Mouse (Mus musculus) stomach, embryonic 16.5 days (tissue): ENCODE results near the gene Tacc3. TPM values are rescaled to one million over a fixed set of nuclear protein-coding genes. Genes with fewer than 3 reads are reported as not detected.

ENCODE experiments used
- ATAC-seq: fragments of 200-750 bp; cut with Nextera tagmentation; 2 replicates; pipeline ENCODE4 v1.8.0; 2017; ENCODE audit warnings: moderate number of reproducible peaks, moderate TSS enrichment; ENCODE audit not compliant: insufficient read depth, low FRiP score
- H3K27ac ChIP-seq: fragments of 300-500 bp; sonication (generic); 2 replicates; pipeline ENCODE4 v1.5.1; 2014; ENCODE audit warnings: low read length
- H3K27me3 ChIP-seq: fragments of 300-500 bp; sonication (generic); 2 replicates; pipeline ENCODE4 v1.6.1; 2014; ENCODE audit warnings: low read length, control low read depth, mixed read lengths; ENCODE audit not compliant: control insufficient read depth, insufficient read depth
- H3K36me3 ChIP-seq: fragments of 300-500 bp; sonication (generic); 2 replicates; pipeline ENCODE4 v1.6.1; 2014; ENCODE audit warnings: low read length; ENCODE audit not compliant: control insufficient read depth, insufficient read depth
- H3K4me1 ChIP-seq: fragments of 300-500 bp; sonication (generic); 2 replicates; pipeline ENCODE4 v1.6.1; 2014; ENCODE audit warnings: low read length, control low read depth, mixed read lengths; ENCODE audit not compliant: control insufficient read depth, insufficient read depth
- H3K4me2 ChIP-seq: fragments of 300-500 bp; sonication (generic); 2 replicates; pipeline ENCODE4 v1.6.1; 2014; ENCODE audit warnings: low read depth, low read length, mixed read lengths
- H3K4me3 ChIP-seq: fragments of 300-500 bp; sonication (generic); replicated peaks from 2 replicates; pipeline ENCODE4 v1.5.1; 2014; ENCODE audit warnings: mild to moderate bottlenecking, low read length
- H3K9ac ChIP-seq: fragments of 300-500 bp; sonication (generic); 2 replicates; pipeline ENCODE4 v1.6.1; 2014; ENCODE audit warnings: low read length
- H3K9me3 ChIP-seq: fragments of 300-500 bp; sonication (generic); replicated peaks from 2 replicates; pipeline ENCODE4 v1.6.1; 2016; ENCODE audit warnings: low read length, control low read depth; ENCODE audit not compliant: control insufficient read depth
- WGBS: fragments of 180-500 bp; shearing (Covaris S2); extraction: QIAGEN DNeasy Blood & Tissue Kit; methylation state at CpG from one replicate; pipeline ENCODE4 v1.1.7; 2014; 5-methylcytosine and 5-hydroxymethylcytosine counted together
- polyA plus RNA-seq: library from polyadenylated mRNA; unstranded; fragments of >200 nt; fragmentation: Nextera tagmentation; extraction: Ambion mirVana; gene quantifications from 2 replicates; pipeline ENCODE4 v1.2.1, GENCODE M21; 2015

The Tacc3 gene
- polyA plus RNA-seq, 1 experiment from 2014 or later = 145 TPM

DNA sequence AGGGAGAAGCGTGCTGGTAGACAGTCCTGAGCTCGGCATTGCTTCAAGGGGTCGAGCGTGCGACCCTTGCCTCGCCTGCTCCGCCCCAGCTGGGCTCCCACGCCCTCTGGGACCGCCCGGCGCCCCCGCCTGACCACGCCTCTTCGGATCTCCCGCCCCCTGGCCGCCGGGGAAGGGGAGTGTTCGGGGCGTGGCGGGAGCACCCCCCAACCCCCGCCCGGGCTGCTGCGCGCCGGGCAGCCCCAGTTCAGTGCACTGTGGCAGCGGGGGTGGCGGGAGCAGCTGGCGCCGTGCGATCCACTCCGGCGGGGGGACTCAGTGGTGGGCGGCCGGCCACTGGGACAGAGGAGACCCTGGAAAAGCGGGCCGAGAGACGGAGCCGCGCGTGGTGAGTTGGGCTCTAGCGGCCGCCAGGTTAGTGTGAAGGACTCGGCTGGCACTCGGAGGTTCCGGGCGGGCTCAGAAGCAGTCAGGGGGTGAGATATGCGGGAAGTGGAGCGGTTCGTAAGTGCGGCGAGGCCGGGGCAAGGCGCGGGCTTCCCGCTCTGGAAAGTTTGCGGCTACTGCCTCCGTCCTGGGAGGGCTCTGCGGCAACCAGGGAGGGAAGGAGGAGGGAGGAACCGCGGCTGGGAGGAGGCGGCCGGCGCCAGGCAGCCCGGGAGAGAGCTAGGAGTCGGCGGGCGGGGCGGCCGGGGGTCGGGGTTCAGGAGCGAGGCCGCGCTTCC lies 63.8 kb downstream of the Tacc3 start, which contains the start of gene Fgfr3:
TSS of gene Fgfr3 (plus strand) at position 134 of the 725 bp plus-strand sequence.
- H3K27me3 ChIP-seq = 0 out of 2 replicates have a peak, but pooled peaks cover 6% of the 10 kb centered on the region
- H3K27ac ChIP-seq = peak within 1 kb of the TSS; percentile 83
- peak within 1 kb of the TSS; percentile 94 for H3K4me2 ChIP-seq
- H3K36me3 ChIP-seq = no peaks in the 10 kb centered on the region
- H3K4me3 ChIP-seq = peak within 1 kb of the TSS; percentile 58
- under 1% methylated on average over 62 of the region's 73 CpGs for WGBS
- peak within 1 kb of the TSS; percentile 77 for H3K9ac ChIP-seq
- peak; percentile 89 for ATAC-seq
- peaks cover 25% of the 10 kb centered on the region for H3K4me1 ChIP-seq
- H3K9me3 ChIP-seq = no peaks in the 10 kb centered on the region

DNA sequence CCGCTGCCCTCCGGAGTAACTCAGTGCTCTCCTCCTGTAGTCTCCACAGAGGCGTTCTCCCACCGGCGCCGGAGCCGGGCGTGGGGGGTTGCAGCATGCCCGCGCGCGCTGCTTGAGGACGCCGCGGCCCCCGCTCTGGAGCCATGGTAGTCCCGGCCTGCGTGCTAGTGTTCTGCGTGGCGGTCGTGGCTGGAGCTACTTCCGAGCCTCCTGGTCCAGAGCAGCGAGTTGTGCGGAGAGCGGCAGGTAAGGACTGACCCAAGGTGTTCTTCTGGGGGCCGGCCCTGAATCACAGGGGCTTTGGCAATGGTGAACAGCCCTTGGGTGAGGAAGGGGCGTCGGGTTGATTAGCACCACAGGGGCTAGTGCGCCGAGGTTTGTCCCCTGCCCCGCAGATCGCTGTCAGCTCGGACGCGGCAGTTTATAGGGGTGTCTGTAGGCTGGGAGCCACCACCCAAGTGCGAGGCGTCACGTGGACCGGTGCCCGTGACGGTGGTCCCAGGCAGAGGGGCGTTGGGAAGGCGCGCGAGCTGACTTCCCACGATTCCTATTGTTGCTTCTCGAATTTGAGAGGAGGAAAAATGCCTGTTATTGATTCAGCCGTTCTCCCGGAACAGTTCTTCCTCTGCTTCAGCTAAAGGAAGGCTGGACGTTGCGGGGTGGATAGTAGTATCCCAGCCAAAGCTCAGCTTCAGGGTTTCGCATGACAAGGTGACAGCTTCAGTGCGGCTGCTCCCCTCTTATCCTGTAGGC lies 64.5 kb downstream of the Tacc3 start:
- Histone ChIP-seq H3K27me3 (0 out of 2 replicates have a peak, but pooled peaks cover 6% of the 10 kb centered on the region), H3K4me1 (peaks cover 21% of the 10 kb centered on the region), H3K36me3 (no peaks in the 10 kb centered on the region), H3K27ac (peak overlapping the region; percentile 83), H3K4me3 (peak overlapping the region; percentile 58), H3K9me3 (no peaks in the 10 kb centered on the region), H3K9ac (peak overlapping the region; percentile 77), H3K4me2 (peak overlapping the region; percentile 94)
- ATAC-seq = no peak
- under 1% methylated on average over 53 of the region's 53 CpGs for WGBS

DNA sequence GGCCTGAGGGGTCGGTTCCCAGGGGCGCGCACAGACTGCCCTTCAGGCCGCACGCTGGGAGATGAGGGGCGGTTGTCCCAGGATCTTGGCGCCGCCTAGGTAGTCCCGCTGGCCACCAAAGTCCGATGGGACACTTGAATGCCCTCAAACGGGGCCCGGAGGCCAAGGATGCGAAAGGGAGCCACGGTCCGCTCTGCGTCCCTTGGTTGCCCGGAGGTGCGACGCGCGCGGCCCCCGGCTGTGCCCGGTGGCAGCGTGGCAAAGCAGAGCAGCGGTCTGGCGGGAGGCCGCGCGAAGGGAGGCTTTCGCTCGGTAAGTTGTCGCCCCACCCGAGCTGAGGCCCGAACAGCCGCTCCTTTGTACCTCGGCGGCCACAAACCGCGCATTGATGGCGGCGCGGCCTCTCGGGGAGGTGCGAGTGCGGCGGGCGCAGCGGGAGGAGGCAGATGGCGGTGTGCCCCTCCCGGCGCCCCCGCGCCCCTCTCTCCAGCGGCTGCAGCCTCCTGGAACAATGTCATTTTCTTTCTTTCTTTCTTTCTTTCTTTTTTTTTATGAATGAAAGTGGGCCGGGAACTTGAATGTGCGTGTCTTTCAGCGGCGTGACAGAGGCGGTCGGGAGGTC lies 65.2 kb downstream of the Tacc3 start:
- under 1% methylated on average over 60 of the region's 61 CpGs for WGBS
- H3K27me3 ChIP-seq = 0 out of 2 replicates have a peak, but pooled peaks cover 6% of the 10 kb centered on the region
- peaks cover 21% of the 10 kb centered on the region for H3K4me1 ChIP-seq
- no peaks in the 10 kb centered on the region for H3K36me3 ChIP-seq
- peak overlapping the region; percentile 77 for H3K9ac ChIP-seq
- ATAC-seq = no peak
- peak overlapping the region; percentile 94 for H3K4me2 ChIP-seq
- H3K9me3 ChIP-seq = no peaks in the 10 kb centered on the region
- peak overlapping the region; percentile 38 for H3K27ac ChIP-seq
- peak overlapping the region; percentile 58 for H3K4me3 ChIP-seq

GRCm38 (mm10) chr5:33723641-33724465 lies 65.9 kb downstream of the Tacc3 start:
- peak overlapping the region; percentile 38 for H3K27ac ChIP-seq
- H3K4me1 ChIP-seq = peaks cover 21% of the 10 kb centered on the region
- peak overlapping the region; percentile 77 for H3K9ac ChIP-seq
- H3K4me2 ChIP-seq = peak overlapping the region; percentile 94
- peak overlapping the region; percentile 58 for H3K4me3 ChIP-seq
- 17% methylated on average over 36 of the region's 36 CpGs for WGBS
- H3K27me3 ChIP-seq = 0 out of 2 replicates have a peak, but pooled peaks cover 6% of the 10 kb centered on the region
- ATAC-seq = no peak
- no peaks in the 10 kb centered on the region for H3K36me3 ChIP-seq
- no peaks in the 10 kb centered on the region for H3K9me3 ChIP-seq

DNA sequence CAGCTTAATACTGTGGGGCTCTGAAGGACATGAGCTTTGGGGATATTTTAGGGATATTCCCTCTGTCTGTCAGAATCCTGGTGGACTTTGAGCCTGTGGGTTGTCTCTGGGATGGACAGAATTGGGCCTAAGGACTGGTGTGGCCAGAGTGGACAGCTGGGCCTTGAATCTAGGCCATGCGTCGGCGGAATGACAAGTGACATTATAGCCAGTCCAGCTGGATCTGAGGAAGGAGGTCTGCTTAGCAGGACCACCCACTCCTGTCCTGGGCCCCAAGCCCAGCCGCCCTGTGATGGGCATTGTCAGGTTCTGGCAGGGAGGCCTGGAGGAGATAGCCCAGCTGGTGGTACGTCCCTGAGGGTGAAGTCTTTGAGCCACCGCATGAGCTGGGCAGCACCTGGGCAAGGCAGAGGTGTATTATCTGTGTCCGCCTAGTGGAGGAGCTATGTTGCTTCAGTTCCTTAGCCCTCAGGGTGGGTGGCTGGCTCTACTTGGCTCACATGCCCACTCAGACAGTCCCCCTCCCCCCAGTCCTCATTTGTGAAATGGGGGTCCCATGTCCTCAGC lies 68.2 kb downstream of the Tacc3 start:
- ATAC-seq = no peak
- Histone ChIP-seq H3K4me3 (no peak overlapping the region), H3K36me3 (no peaks in the 10 kb centered on the region), H3K27ac (no peak overlapping the region), H3K9me3 (no peaks in the 10 kb centered on the region), H3K27me3 (0 out of 2 replicates have a peak, but pooled peaks cover 6% of the 10 kb centered on the region), H3K4me2 (peak overlapping the region; percentile 94; the same call in 1 of the 2 replicates), H3K9ac (no peak overlapping the region), H3K4me1 (peaks cover 17% of the 10 kb centered on the region)
- whole genome bisulfite sequencing = 70% methylated on average over 7 of the region's 7 CpGs

- no peaks in the 10 kb centered on the region for H3K9me3 ChIP-seq
- WGBS = 72% methylated on average over 1 of the region's 1 CpGs
- no peak overlapping the region for H3K4me3 ChIP-seq
- H3K27me3 ChIP-seq = 0 out of 2 replicates have a peak, but pooled peaks cover 6% of the 10 kb centered on the region
- no peak overlapping the region for H3K9ac ChIP-seq
- no peak overlapping the region for H3K4me2 ChIP-seq
- H3K4me1 ChIP-seq = peaks cover 14% of the 10 kb centered on the region
- H3K36me3 ChIP-seq = no peaks in the 10 kb centered on the region
- no peak overlapping the region for H3K27ac ChIP-seq
- no peak for ATAC-seq
These were observed 69.0 kb downstream of the Tacc3 start for GRCm38 (mm10) chr5:33726891-33727290.

Other genes with a start within 250 kb of the Tacc3 start
- not detected in 2 replicates for gene Nkx1-1, start 224.2 kb upstream of the Tacc3 start, polyA plus RNA-seq
- gene Fam53a, start 28.5 kb upstream of the Tacc3 start, polyA plus RNA-seq = 50.3 and 53.3 TPM in 2 replicates
- gene Gm9903, start 28.2 kb upstream of the Tacc3 start, polyA plus RNA-seq = 0.27 and 0.51 TPM in 2 replicates
- gene Slbp, start 5.6 kb upstream of the Tacc3 start, polyA plus RNA-seq = 174 and 190 TPM in 2 replicates
- 34.0 and 40.6 TPM in 2 replicates for gene Tmem129, start 288 bp downstream of the Tacc3 start, polyA plus RNA-seq
- gene Fgfr3, start 63.5 kb downstream of the Tacc3 start, polyA plus RNA-seq = 31.0 and 40.1 TPM in 2 replicates
- 35.3 and 39.3 TPM in 2 replicates for gene Letm1, start 124.7 kb downstream of the Tacc3 start, polyA plus RNA-seq
- gene Nsd2, start 162.6 kb downstream of the Tacc3 start, polyA plus RNA-seq = 28.3 and 29.9 TPM in 2 replicates